Mouse (Mus musculus): ENCODE results near the gene 1700022I11Rik. TPM values are rescaled to one million over a fixed set of nuclear protein-coding genes. Genes with fewer than 3 reads are reported as not detected.

1700022I11Rik gene
- polyA plus RNA-seq, 1 experiment from 2014 or later, result 0.34 TPM

GRCm38 (mm10) chr4:43020876-43021275 lies 51.5 kb downstream of the 1700022I11Rik start:
- no peak for ATAC-seq (ENCODE audit: low FRiP score, low TSS enrichment)
- Histone ChIP-seq H3K27ac (ENCODE audit: low read depth, low read length) (no peak overlapping the region), H3K9me3 (ENCODE audit: control insufficient read depth, low read length) (no peaks in the 10 kb centered on the region), H3K27me3 (ENCODE audit: control insufficient read depth, insufficient read depth, low read length) (no peaks in the 10 kb centered on the region), H3K4me1 (ENCODE audit: control insufficient read depth, insufficient read depth, low read length) (peaks cover 8% of the 10 kb centered on the region), H3K4me3 (ENCODE audit: low read length) (no peak overlapping the region), H3K4me2 (replicated peaks; ENCODE audit: low read depth, low read length) (no peak overlapping the region), H3K36me3 (ENCODE audit: control insufficient read depth, insufficient read depth, low read length) (peaks cover 64% of the 10 kb centered on the region), H3K9ac (ENCODE audit: low read depth, low read length) (no peak overlapping the region)
- WGBS, result 87% methylated on average over 16 of the region's 16 CpGs

DNA sequence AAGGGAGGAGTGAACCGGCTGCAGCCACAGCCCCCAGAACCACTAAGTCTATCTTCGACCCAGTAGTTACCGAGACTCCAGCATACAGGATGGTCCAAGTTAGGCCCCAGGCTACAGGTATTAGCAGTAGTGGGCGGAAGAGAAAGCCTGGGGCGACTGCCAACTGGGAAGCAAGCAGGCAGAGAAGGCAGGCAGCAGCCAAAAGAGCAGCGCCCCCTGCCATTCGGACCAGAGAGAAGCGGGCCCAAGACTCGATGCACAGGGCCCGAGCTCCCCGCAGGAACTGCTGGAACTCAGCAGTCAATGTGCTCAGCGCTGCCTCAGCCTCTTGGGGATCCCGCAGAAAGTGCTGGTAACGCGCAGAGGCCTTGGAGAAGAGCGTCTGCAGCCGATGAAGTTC lies 51.9 kb downstream of the 1700022I11Rik start:
- no peak overlapping the region for H3K4me2 ChIP-seq (replicated peaks; ENCODE audit: low read depth, low read length)
- no peaks in the 10 kb centered on the region for H3K27me3 ChIP-seq (ENCODE audit: control insufficient read depth, insufficient read depth, low read length)
- no peaks in the 10 kb centered on the region for H3K9me3 ChIP-seq (ENCODE audit: control insufficient read depth, low read length)
- no peak overlapping the region for H3K4me3 ChIP-seq (ENCODE audit: low read length)
- no peak overlapping the region for H3K9ac ChIP-seq (ENCODE audit: low read depth, low read length)
- no peak for ATAC-seq (ENCODE audit: low FRiP score, low TSS enrichment)
- no peak overlapping the region for H3K27ac ChIP-seq (ENCODE audit: low read depth, low read length)
- H3K36me3 ChIP-seq (ENCODE audit: control insufficient read depth, insufficient read depth, low read length), result peaks cover 64% of the 10 kb centered on the region
- 81% methylated on average over 17 of the region's 17 CpGs for WGBS
- peaks cover 8% of the 10 kb centered on the region for H3K4me1 ChIP-seq (ENCODE audit: control insufficient read depth, insufficient read depth, low read length)

- Histone ChIP-seq H3K4me2 (replicated peaks; ENCODE audit: low read depth, low read length) (peak overlapping the region; percentile 85), H3K4me3 (ENCODE audit: low read length) (peak overlapping the region; percentile 45), H3K4me1 (ENCODE audit: control insufficient read depth, insufficient read depth, low read length) (peaks cover 8% of the 10 kb centered on the region), H3K27ac (ENCODE audit: low read depth, low read length) (0 out of 2 replicates have a peak overlapping the region, but pooled peaks have one; percentile 56), H3K36me3 (ENCODE audit: control insufficient read depth, insufficient read depth, low read length) (peaks cover 66% of the 10 kb centered on the region), H3K9me3 (ENCODE audit: control insufficient read depth, low read length) (no peaks in the 10 kb centered on the region), H3K9ac (ENCODE audit: low read depth, low read length) (peak overlapping the region; percentile 61; the same call in 1 of the 2 replicates), H3K27me3 (ENCODE audit: control insufficient read depth, insufficient read depth, low read length) (no peaks in the 10 kb centered on the region)
- WGBS, result 81% methylated on average over 14 of the region's 14 CpGs
- no peak for ATAC-seq (ENCODE audit: low FRiP score, low TSS enrichment)
Observed at GRCm38 (mm10) chr4:43024673-43025072, 55.3 kb downstream of the 1700022I11Rik start.

GRCm38 (mm10) chr4:43025084-43025960 lies 55.9 kb downstream of the 1700022I11Rik start, which contains the start of gene Pigo:
TSS of gene Pigo (minus strand) at chr4:43025819.
- Histone ChIP-seq H3K4me2 (replicated peaks; ENCODE audit: low read depth, low read length) (peak within 1 kb of the TSS; percentile 85), H3K4me3 (ENCODE audit: low read length) (peak within 1 kb of the TSS; percentile 45), H3K27me3 (ENCODE audit: control insufficient read depth, insufficient read depth, low read length) (no peaks in the 10 kb centered on the region), H3K36me3 (ENCODE audit: control insufficient read depth, insufficient read depth, low read length) (peaks cover 67% of the 10 kb centered on the region), H3K27ac (ENCODE audit: low read depth, low read length) (peak within 1 kb of the TSS; percentile 56), H3K9me3 (ENCODE audit: control insufficient read depth, low read length) (no peaks in the 10 kb centered on the region), H3K4me1 (ENCODE audit: control insufficient read depth, insufficient read depth, low read length) (peaks cover 14% of the 10 kb centered on the region), H3K9ac (ENCODE audit: low read depth, low read length) (peak within 1 kb of the TSS; percentile 61)
- ATAC-seq (ENCODE audit: low FRiP score, low TSS enrichment), result peak; percentile 92
- WGBS, result 7% methylated on average over 42 of the region's 42 CpGs

DNA sequence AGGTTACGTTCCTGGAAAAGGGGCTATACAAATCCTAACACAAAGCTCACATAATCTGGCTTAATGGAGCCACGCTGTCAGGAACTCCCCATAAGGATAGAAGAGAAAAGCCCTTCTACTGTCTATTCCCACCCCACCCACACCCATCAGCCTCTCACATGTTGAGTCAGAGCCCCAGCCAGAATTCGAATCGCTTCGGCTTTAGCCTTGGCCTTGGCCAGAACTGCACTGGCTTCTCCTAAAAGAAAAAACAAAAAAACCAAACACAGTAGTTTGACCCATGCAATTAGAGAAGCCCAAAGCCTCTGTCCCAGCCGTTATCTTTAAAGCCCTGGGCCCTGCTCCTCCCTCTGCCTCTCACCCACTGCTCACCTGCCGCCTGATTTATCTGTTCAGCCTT lies 59.7 kb downstream of the 1700022I11Rik start:
- no peaks in the 10 kb centered on the region for H3K9me3 ChIP-seq (ENCODE audit: control insufficient read depth, low read length)
- no peak for ATAC-seq (ENCODE audit: low FRiP score, low TSS enrichment)
- H3K4me2 ChIP-seq (replicated peaks; ENCODE audit: low read depth, low read length), result no peak overlapping the region
- peaks cover 45% of the 10 kb centered on the region for H3K36me3 ChIP-seq (ENCODE audit: control insufficient read depth, insufficient read depth, low read length)
- H3K4me1 ChIP-seq (ENCODE audit: control insufficient read depth, insufficient read depth, low read length), result peaks cover 20% of the 10 kb centered on the region
- H3K27me3 ChIP-seq (ENCODE audit: control insufficient read depth, insufficient read depth, low read length), result no peaks in the 10 kb centered on the region
- no peak overlapping the region for H3K9ac ChIP-seq (ENCODE audit: low read depth, low read length)
- no peak overlapping the region for H3K4me3 ChIP-seq (ENCODE audit: low read length)
- WGBS, result 93% methylated on average over 7 of the region's 7 CpGs
- H3K27ac ChIP-seq (ENCODE audit: low read depth, low read length), result no peak overlapping the region

- no peak overlapping the region for H3K9ac ChIP-seq (ENCODE audit: low read depth, low read length)
- no peak overlapping the region; the same call in 1 of the 2 replicates for H3K4me3 ChIP-seq (ENCODE audit: low read length)
- H3K36me3 ChIP-seq (ENCODE audit: control insufficient read depth, insufficient read depth, low read length), result peaks cover 46% of the 10 kb centered on the region
- peaks cover 16% of the 10 kb centered on the region for H3K4me1 ChIP-seq (ENCODE audit: control insufficient read depth, insufficient read depth, low read length)
- no peak overlapping the region for H3K27ac ChIP-seq (ENCODE audit: low read depth, low read length)
- no peaks in the 10 kb centered on the region for H3K27me3 ChIP-seq (ENCODE audit: control insufficient read depth, insufficient read depth, low read length)
- WGBS, result 93% methylated on average over 9 of the region's 9 CpGs
- no peaks in the 10 kb centered on the region for H3K9me3 ChIP-seq (ENCODE audit: control insufficient read depth, low read length)
- peak overlapping the region; percentile 87; the same call in 1 of the 2 replicates for H3K4me2 ChIP-seq (replicated peaks; ENCODE audit: low read depth, low read length)
- no peak for ATAC-seq (ENCODE audit: low FRiP score, low TSS enrichment)
Observed at GRCm38 (mm10) chr4:43029749-43030148, 60.3 kb downstream of the 1700022I11Rik start.

- Histone ChIP-seq H3K9ac (ENCODE audit: low read depth, low read length) (peak overlapping the region; percentile 93), H3K4me3 (ENCODE audit: low read length) (peak overlapping the region; percentile 89), H3K27me3 (ENCODE audit: control insufficient read depth, insufficient read depth, low read length) (no peaks in the 10 kb centered on the region), H3K36me3 (ENCODE audit: control insufficient read depth, insufficient read depth, low read length) (peaks cover 49% of the 10 kb centered on the region), H3K4me1 (ENCODE audit: control insufficient read depth, insufficient read depth, low read length) (peaks cover 11% of the 10 kb centered on the region), H3K27ac (ENCODE audit: low read depth, low read length) (peak overlapping the region; percentile 83), H3K4me2 (replicated peaks; ENCODE audit: low read depth, low read length) (peak overlapping the region; percentile 87), H3K9me3 (ENCODE audit: control insufficient read depth, low read length) (no peaks in the 10 kb centered on the region)
- ATAC-seq (ENCODE audit: low FRiP score, low TSS enrichment), result no peak
- 59% methylated on average over 9 of the region's 9 CpGs for WGBS
Observed at GRCm38 (mm10) chr4:43030352-43030751, 60.9 kb downstream of the 1700022I11Rik start.

DNA sequence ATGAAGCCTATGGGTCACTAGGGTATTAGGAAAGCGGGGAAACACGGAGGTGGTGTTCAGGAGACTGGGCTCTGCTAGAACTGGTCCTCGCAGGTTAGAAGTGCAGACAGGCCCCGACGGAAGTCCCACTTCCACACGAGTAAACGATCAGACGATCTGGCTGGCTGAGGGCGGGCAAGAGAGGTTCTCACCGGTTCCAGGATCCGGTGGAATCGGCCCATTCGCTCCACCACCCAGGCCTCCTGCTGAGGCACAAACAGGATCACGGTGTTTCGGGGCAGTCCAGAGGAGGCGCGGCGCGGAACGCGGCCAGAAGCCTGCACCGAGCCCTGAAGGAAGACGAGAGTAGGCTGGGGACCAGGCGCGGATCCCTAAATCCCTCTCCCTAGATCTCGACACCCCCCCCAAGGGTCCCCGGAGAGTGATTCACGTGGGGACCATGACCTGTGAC lies 61.4 kb downstream of the 1700022I11Rik start:
- Histone ChIP-seq H3K4me3 (ENCODE audit: low read length) (peak overlapping the region; percentile 89), H3K27me3 (ENCODE audit: control insufficient read depth, insufficient read depth, low read length) (no peaks in the 10 kb centered on the region), H3K36me3 (ENCODE audit: control insufficient read depth, insufficient read depth, low read length) (peaks cover 50% of the 10 kb centered on the region), H3K4me2 (replicated peaks; ENCODE audit: low read depth, low read length) (peak overlapping the region; percentile 87), H3K9ac (ENCODE audit: low read depth, low read length) (peak overlapping the region; percentile 93), H3K27ac (ENCODE audit: low read depth, low read length) (peak overlapping the region; percentile 83), H3K4me1 (ENCODE audit: control insufficient read depth, insufficient read depth, low read length) (peaks cover 11% of the 10 kb centered on the region), H3K9me3 (ENCODE audit: control insufficient read depth, low read length) (no peaks in the 10 kb centered on the region)
- peak; percentile 71 for ATAC-seq (ENCODE audit: low FRiP score, low TSS enrichment)
- under 1% methylated on average over 28 of the region's 28 CpGs for WGBS

Data from kidney, embryonic 14.5 days (tissue).